Mouse (Mus musculus): ENCODE measurements around the gene Camsap3.

Camsap3 gene

GRCm38 (mm10) chr8:3656725-3657381 is 69.8 kb downstream of the Camsap3 start:
- no peak for DNase-seq (ENCODE audit: low spot score in 2 of 2)
